In the genomic region with DNA sequence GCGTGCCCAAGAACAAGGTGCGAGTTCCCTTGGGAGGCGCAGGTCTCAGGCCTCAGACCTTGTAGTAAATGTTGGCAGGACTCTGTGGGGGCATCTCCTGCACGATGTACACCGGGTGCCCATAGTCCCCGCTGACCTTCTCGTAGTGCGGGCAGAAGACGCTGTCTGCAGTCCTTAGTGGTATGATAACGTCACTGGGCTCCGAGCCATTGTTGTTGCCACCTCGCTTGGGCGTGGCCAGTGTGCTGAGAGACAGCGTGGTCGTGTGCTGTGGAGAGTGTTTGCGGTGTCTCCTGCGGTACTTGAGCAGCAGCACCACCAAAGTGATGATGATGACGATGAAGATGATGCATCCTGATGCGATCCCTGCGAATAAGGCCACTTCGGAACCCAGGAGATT, we compare ENCODE assay signal across 9 mouse cellular contexts. TPM values are rescaled to one million over a fixed set of nuclear protein-coding genes. Genes with fewer than 3 reads are reported as not detected.
A peak's percentile ranks its signal among the peaks of the same experiment; 100 is the strongest.
DNase-seq lines count a peak whose midpoint lies in the region; ATAC-seq lines count a peak whose summit lies in the region.
"Had no signal": no experiment of that assay in that cellular context is flagged by ENCODE, and none has a peak within 500 bp of the region (broad histone marks: within the 10 kb centered on the region; RNA-seq: fewer than 3 reads in every experiment).

No protein-coding gene starts in this region.

- H3K9ac ChIP-seq in embryonic facial prominence, embryonic 13.5 days, result no peak overlapping the region
- H3K9ac ChIP-seq: liver, embryonic 13.5 days had no signal

- H3K4me1 ChIP-seq in embryonic facial prominence, embryonic 13.5 days, result peaks cover 44% of the 10 kb centered on the region
- H3K4me1 ChIP-seq: liver, embryonic 13.5 days had no signal

- H3K27me3 ChIP-seq in embryonic facial prominence, embryonic 13.5 days, result no peaks in the 10 kb centered on the region
- H3K27me3 ChIP-seq: liver, embryonic 13.5 days had no signal

- no peak overlapping the region for H3K4me3 ChIP-seq in embryonic facial prominence, embryonic 13.5 days
- H3K4me3 ChIP-seq: gastrocnemius, adult 2 months; liver, embryonic 13.5 days had no signal

- no peaks in the 10 kb centered on the region for H3K9me3 ChIP-seq in embryonic facial prominence, embryonic 13.5 days
- H3K9me3 ChIP-seq: liver, embryonic 13.5 days had no signal

- DNase-seq in left cerebral cortex, adult 18-20 months (ENCODE audit: low spot score in 2 of 2), result peak; percentile 41 to 61
- DNase-seq in left cerebral cortex, adult 8-10 months (ENCODE audit: low spot score in 2 of 2), result no peak
- peak; percentile 40 for DNase-seq in ES-CJ7 (ENCODE audit: low read depth, low spot score)
- no peak for DNase-seq in cerebellum, adult 18-20 months
- DNase-seq in adrenal gland, postnatal 25 days, result no peak
- DNase-seq: gastrocnemius, adult 2 months; liver, embryonic 13.5 days had no signal

- H3K27ac ChIP-seq in embryonic facial prominence, embryonic 13.5 days, result peak overlapping the region; percentile 55; the same call in 1 of the 2 replicates
- H3K27ac ChIP-seq: gastrocnemius, adult 2 months; liver, embryonic 13.5 days had no signal

- no peak overlapping the region for H3K4me2 ChIP-seq in embryonic facial prominence, embryonic 13.5 days
- H3K4me2 ChIP-seq: liver, embryonic 13.5 days had no signal

- WGBS in embryonic facial prominence, embryonic 13.5 days, result 88% methylated on average over 21 of the region's 21 CpGs

- peaks cover 54% of the 10 kb centered on the region for H3K36me3 ChIP-seq in embryonic facial prominence, embryonic 13.5 days
- H3K36me3 ChIP-seq: liver, embryonic 13.5 days had no signal

- no peak for ATAC-seq in embryonic facial prominence, embryonic 13.5 days (ENCODE audit: insufficient number of reproducible peaks, insufficient read depth, low FRiP score, low TSS enrichment, low read depth)
- ATAC-seq in monocyte, adult 5-6 weeks (replicated peaks; ENCODE audit: insufficient number of reproducible peaks, low FRiP score, low TSS enrichment, poor library complexity, severe bottlenecking), result 0 out of 2 replicates have a peak, but pooled peaks have one; percentile 17

RNA-seq across cellular contexts. Expression of gene Efnb2, which starts 40.5 kb away (rescaled TPM):
- total RNA-seq in left cerebral cortex, adult 18-20 months (2021), result 10 to 100 TPM; 60.1 to 64.2 TPM
- 10 to 100 TPM; 54.0 to 68.6 (median 62.9) TPM for total RNA-seq in left cerebral cortex, adult 8-10 months (2022)
- polyA plus RNA-seq in embryonic facial prominence, embryonic 13.5 days (2015; fragmentation: Nextera tagmentation; extraction: Ambion mirVana), result 30.9 and 37.1 TPM in 2 replicates
- total RNA-seq in monocyte, adult 5-6 weeks (2017), result 0.19 to 7.5 TPM (median 0.39 TPM) in 3 replicates
- total RNA-seq in adrenal gland, postnatal 25 days (2021), result 17.1 and 17.8 TPM in 2 replicates

Comparison
In these comparisons a context has a peak if more than half of its experiments do, and no peak if none do; other contexts are left out.
1. DNase-seq: peak in left cerebral cortex, adult 18-20 months (2 of 2) and ES-CJ7 (single experiment); none in left cerebral cortex, adult 8-10 months (0 of 2), cerebellum, adult 18-20 months (0 of 2) and adrenal gland, postnatal 25 days (single experiment).